Mouse (Mus musculus): ENCODE results near the gene Pik3r3. TPM values are rescaled to one million over a fixed set of nuclear protein-coding genes. Genes with fewer than 3 reads are reported as not detected.

The Pik3r3 gene
- total and polyA plus RNA-seq, 3 experiments: 0.42 to 2.2 (median 1.9) TPM

DNA sequence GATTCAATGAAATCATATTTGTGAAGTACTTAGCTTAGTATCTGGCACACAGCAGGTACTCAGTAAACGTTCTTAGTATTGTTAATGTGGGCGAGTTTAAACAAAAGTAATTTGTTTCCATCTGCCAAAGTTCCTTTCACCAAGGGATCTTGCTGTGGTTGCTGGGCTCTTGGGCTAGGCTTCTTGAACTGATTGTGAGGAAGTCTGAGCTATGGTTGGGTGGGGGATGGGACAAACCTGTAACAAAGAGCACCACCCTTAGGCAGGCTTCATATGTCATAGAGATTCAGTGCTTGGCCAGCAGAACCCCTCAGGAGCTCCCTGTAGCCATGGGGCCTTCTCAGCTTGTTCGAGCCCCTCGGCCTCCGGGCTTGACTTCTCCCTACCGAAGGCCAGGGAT, 48.3 kb upstream of the Pik3r3 start, which contains the start of the genes 1700042G07Rik and Gm49337:
Gene 1700042G07Rik (plus strand): TSS at position 301 of the 400 bp plus-strand sequence.
Gene Gm49337 (plus strand): TSS at position 313 of the 400 bp plus-strand sequence.
- Histone ChIP-seq H3K9me3 (replicated peaks; ENCODE audit: low read length) (no peaks in the 10 kb centered on the region), H3K27ac (ENCODE audit: insufficient read depth, low read depth) (no peak within 1 kb of the TSS), H3K4me3 (replicated peaks in 1 of 3; ENCODE audit: low read depth in 2 of 3, low read length in 2 of 3, poor library complexity in 1 of 3) (no peak within 1 kb of the TSS), H3K4me1 (ENCODE audit: control insufficient read depth in 1 of 2, insufficient read depth in 2 of 2) (peaks cover 21 to 39% of the 10 kb centered on the region in 2 experiments), H3K36me3 (replicated peaks in 1 of 2; ENCODE audit: control insufficient read depth in 1 of 2, insufficient read depth in 1 of 2, low read length in 1 of 2) (no peaks in the 10 kb centered on the region), H3K79me2 (replicated peaks; ENCODE audit: control insufficient read depth, extremely low read depth, insufficient read depth, poor library complexity, severe bottlenecking) (no peaks in the 10 kb centered on the region), H3K27me3 (replicated peaks) (no peaks in the 10 kb centered on the region), H3K4me2 (ENCODE audit: insufficient read depth, low read depth, poor library complexity, severe bottlenecking) (no peak within 1 kb of the TSS), H3K9ac (ENCODE audit: insufficient read depth, low read depth) (no peak within 1 kb of the TSS)
- dilution Hi-C loops (cut with MboI; ENCODE audit: extremely low pct_ligation_motif_present, extremely low pct_unique_long_range_greater_than_20kb, low sequenced_read_pairs): no loop called here
- no peak for DNase-seq (ENCODE audit: extremely low read depth)
- TF ChIP-seq CHD1 (IDR thresholded peaks at IDR 0.05; ENCODE audit: low read depth, low read length) (no peak), CTCF (conservative IDR thresholded peaks at IDR 0.05 in 1 of 2, IDR thresholded peaks at IDR 0.05 in 1 of 2; ENCODE audit: low read depth in 2 of 2, low read length in 2 of 2) (no peak), POLR2AphosphoS2 (IDR thresholded peaks at IDR 0.05; ENCODE audit: low read depth, low read length) (no peak), MXI1 (IDR thresholded peaks at IDR 0.05; ENCODE audit: low read depth, low read length) (no peak), KAT2A (IDR thresholded peaks at IDR 0.05; ENCODE audit: insufficient replicate concordance, low read length) (no peak), RAD21 (IDR thresholded peaks at IDR 0.05; ENCODE audit: low read depth, low read length) (no peak), GABPA (IDR thresholded peaks at IDR 0.05; ENCODE audit: insufficient replicate concordance, low read depth, low read length) (no peak), USF1 (IDR thresholded peaks at IDR 0.05; ENCODE audit: low read depth, low read length) (no peak), ZKSCAN1 (IDR thresholded peaks at IDR 0.05; ENCODE audit: borderline replicate concordance, low read depth, low read length) (no peak), USF2 (conservative IDR thresholded peaks at IDR 0.05; ENCODE audit: low read depth, low read length) (no peak), JUN (IDR thresholded peaks at IDR 0.05; ENCODE audit: insufficient read depth, low read depth, low read length) (no peak), RCOR1 (conservative IDR thresholded peaks at IDR 0.05; ENCODE audit: low read depth, low read length) (no peak), MYC (IDR thresholded peaks at IDR 0.05; ENCODE audit: low read depth, low read length) (no peak), E2F4 (IDR thresholded peaks at IDR 0.05; ENCODE audit: insufficient replicate concordance, low read depth, low read length) (no peak), NELFE (IDR thresholded peaks at IDR 0.05; ENCODE audit: low read depth, low read length) (no peak)
- in situ Hi-C loops (cut with MboI; ENCODE audit: low pct_ligation_motif_present, low pct_unique_long_range_greater_than_20kb, low sequenced_read_pairs): loop anchor here (5.0 to 25.0 kb wide), 3 partner anchors 94 to 639 kb away; partner anchors contain the start of genes Hpdl, Mutyh and Toe1

DNA sequence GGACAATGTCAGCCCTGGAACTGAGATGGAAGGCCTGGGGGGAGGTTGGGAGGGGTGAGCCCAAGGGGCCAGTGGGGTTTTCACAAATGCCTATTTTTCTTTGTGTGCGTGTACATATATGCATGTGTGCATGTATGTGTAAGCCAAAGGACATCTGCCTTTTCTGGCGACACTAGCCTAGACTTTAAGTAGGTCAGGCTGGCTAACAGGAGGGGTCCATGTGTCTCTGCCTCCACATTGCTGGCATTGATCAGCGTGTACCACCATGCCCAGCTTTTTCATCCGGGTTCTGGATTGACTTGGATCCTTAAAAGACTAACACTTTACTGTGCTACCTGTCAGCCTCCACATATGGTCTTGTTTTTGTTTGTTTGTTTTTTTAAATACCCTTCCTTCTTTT, 47.7 kb upstream of the Pik3r3 start:
- Histone ChIP-seq H3K27me3 (replicated peaks) (no peaks in the 10 kb centered on the region), H3K9ac (ENCODE audit: insufficient read depth, low read depth) (no peak overlapping the region), H3K27ac (ENCODE audit: insufficient read depth, low read depth) (no peak overlapping the region), H3K36me3 (replicated peaks in 1 of 2; ENCODE audit: control insufficient read depth in 1 of 2, insufficient read depth in 1 of 2, low read length in 1 of 2) (no peaks in the 10 kb centered on the region), H3K4me2 (ENCODE audit: insufficient read depth, low read depth, poor library complexity, severe bottlenecking) (no peak overlapping the region), H3K79me2 (replicated peaks; ENCODE audit: control insufficient read depth, extremely low read depth, insufficient read depth, poor library complexity, severe bottlenecking) (no peaks in the 10 kb centered on the region), H3K4me3 (replicated peaks in 1 of 3; ENCODE audit: low read depth in 2 of 3, low read length in 2 of 3, poor library complexity in 1 of 3) (no peak overlapping the region), H3K4me1 (ENCODE audit: control insufficient read depth in 1 of 2, insufficient read depth in 2 of 2) (peaks cover 17 to 38% of the 10 kb centered on the region in 2 experiments), H3K9me3 (replicated peaks; ENCODE audit: low read length) (no peaks in the 10 kb centered on the region)
- dilution Hi-C loops (cut with MboI; ENCODE audit: extremely low pct_ligation_motif_present, extremely low pct_unique_long_range_greater_than_20kb, low sequenced_read_pairs) (no loop called here), in situ Hi-C loops (cut with MboI; ENCODE audit: low pct_ligation_motif_present, low pct_unique_long_range_greater_than_20kb, low sequenced_read_pairs) (loop anchor here (5.0 to 25.0 kb wide), 3 partner anchors 94 to 639 kb away; partner anchors contain the start of genes Hpdl, Mutyh and Toe1)
- no peak for DNase-seq (ENCODE audit: extremely low read depth)
- no peak for TF ChIP-seq RAD21 (IDR thresholded peaks at IDR 0.05; ENCODE audit: low read depth, low read length)
- TF ChIP-seq CTCF (conservative IDR thresholded peaks at IDR 0.05 in 1 of 2, IDR thresholded peaks at IDR 0.05 in 1 of 2; ENCODE audit: low read depth in 2 of 2, low read length in 2 of 2): 0 out of 4 replicates have a peak, but pooled peaks of 1 of the 2 experiments have one; percentile 8
